Mouse (Mus musculus): Measurements from ENCODE around the gene Nfib. TPM values are rescaled to one million over a fixed set of nuclear protein-coding genes. Genes with fewer than 3 reads are reported as not detected.

Gene Nfib
- total and polyA plus RNA-seq, 3 experiments: 0.16 TPM; not detected in 2

- Histone ChIP-seq H3K36me3 (replicated peaks) (no peaks in the 10 kb centered on the region), H3K4me1 (ENCODE audit: insufficient read depth, low read depth, low read length) (no peaks in the 10 kb centered on the region), H3K4me3 (ENCODE audit: low read depth, low read length) (no peak overlapping the region), H3K9me3 (replicated peaks) (peaks cover 19% of the 10 kb centered on the region), H3K27me3 (ENCODE audit: insufficient read depth, low read length) (no peaks in the 10 kb centered on the region)
- TF ChIP-seq CTCF (IDR thresholded peaks at IDR 0.05; ENCODE audit: low read depth, low read length) (no peak), POLR2AphosphoS5 (IDR thresholded peaks at IDR 0.05; ENCODE audit: insufficient replicate concordance, low read depth, low read length) (no peak)
- ATAC-seq (ENCODE audit: extremely low read depth, insufficient number of reproducible peaks, low FRiP score, poor library complexity, severe bottlenecking) (no peak), DNase-seq (ENCODE audit: low spot score) (no peak)
Observed at GRCm38 (mm10) chr4:82586637-82587036, 118.9 kb downstream of the Nfib start.

DNA sequence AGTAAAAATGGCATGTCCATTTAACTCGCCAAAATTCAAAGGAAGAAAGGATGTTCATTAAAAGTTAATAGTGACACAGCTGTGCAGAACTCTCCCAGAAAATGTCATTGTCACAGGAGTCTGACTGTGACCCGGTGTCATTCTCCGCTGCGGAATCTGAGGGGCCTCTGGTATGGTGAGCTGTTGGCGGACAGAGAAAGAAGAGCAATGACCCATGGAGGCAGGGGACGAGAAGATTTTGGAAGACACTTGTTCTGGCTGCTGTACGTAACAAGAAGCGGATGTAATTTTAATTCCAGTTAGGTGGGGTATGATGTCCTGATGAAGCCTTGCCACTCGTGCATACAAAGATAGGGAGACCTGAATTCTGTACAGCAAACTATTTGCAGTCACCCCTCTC lies 120.0 kb downstream of the Nfib start:
- H3K27me3 ChIP-seq (ENCODE audit: insufficient read depth, low read length): no peaks in the 10 kb centered on the region
- TF ChIP-seq POLR2AphosphoS5 (IDR thresholded peaks at IDR 0.05; ENCODE audit: insufficient replicate concordance, low read depth, low read length) (no peak), GATA1 (IDR thresholded peaks at IDR 0.05; ENCODE audit: borderline replicate concordance, low read length) (no peak), GATA2 (IDR thresholded peaks at IDR 0.05; ENCODE audit: borderline replicate concordance, low read depth, low read length) (no peak), CTCF (IDR thresholded peaks at IDR 0.05; ENCODE audit: low read depth, low read length) (no peak), TAL1 (conservative IDR thresholded peaks at IDR 0.05; ENCODE audit: low read depth, low read length) (no peak)
- no peak overlapping the region for H3K4me3 ChIP-seq (ENCODE audit: low read depth, low read length)
- H3K36me3 ChIP-seq (replicated peaks): no peaks in the 10 kb centered on the region
- H3K4me1 ChIP-seq (ENCODE audit: insufficient read depth, low read depth, low read length): no peaks in the 10 kb centered on the region
- ATAC-seq (ENCODE audit: extremely low read depth, insufficient number of reproducible peaks, low FRiP score, poor library complexity, severe bottlenecking): no peak
- DNase-seq (ENCODE audit: low spot score): no peak
- peaks cover 15% of the 10 kb centered on the region for H3K9me3 ChIP-seq (replicated peaks)

GRCm38 (mm10) chr4:82585056-82585455 lies 120.5 kb downstream of the Nfib start:
- Histone ChIP-seq H3K9me3 (replicated peaks) (peaks cover 16% of the 10 kb centered on the region), H3K27me3 (ENCODE audit: insufficient read depth, low read length) (no peaks in the 10 kb centered on the region), H3K36me3 (replicated peaks) (no peaks in the 10 kb centered on the region), H3K4me1 (ENCODE audit: insufficient read depth, low read depth, low read length) (no peaks in the 10 kb centered on the region), H3K4me3 (ENCODE audit: low read depth, low read length) (no peak overlapping the region)
- DNase-seq (ENCODE audit: low spot score): no peak
- TF ChIP-seq GATA1 (IDR thresholded peaks at IDR 0.05; ENCODE audit: borderline replicate concordance, low read length): no peak
- TF ChIP-seq POLR2AphosphoS5 (IDR thresholded peaks at IDR 0.05; ENCODE audit: insufficient replicate concordance, low read depth, low read length): no peak
- no peak for TF ChIP-seq CTCF (IDR thresholded peaks at IDR 0.05; ENCODE audit: low read depth, low read length)
- no peak for TF ChIP-seq GATA2 (IDR thresholded peaks at IDR 0.05; ENCODE audit: borderline replicate concordance, low read depth, low read length)
- no peak for TF ChIP-seq TAL1 (conservative IDR thresholded peaks at IDR 0.05; ENCODE audit: low read depth, low read length)
- no peak for ATAC-seq (ENCODE audit: extremely low read depth, insufficient number of reproducible peaks, low FRiP score, poor library complexity, severe bottlenecking)

DNA sequence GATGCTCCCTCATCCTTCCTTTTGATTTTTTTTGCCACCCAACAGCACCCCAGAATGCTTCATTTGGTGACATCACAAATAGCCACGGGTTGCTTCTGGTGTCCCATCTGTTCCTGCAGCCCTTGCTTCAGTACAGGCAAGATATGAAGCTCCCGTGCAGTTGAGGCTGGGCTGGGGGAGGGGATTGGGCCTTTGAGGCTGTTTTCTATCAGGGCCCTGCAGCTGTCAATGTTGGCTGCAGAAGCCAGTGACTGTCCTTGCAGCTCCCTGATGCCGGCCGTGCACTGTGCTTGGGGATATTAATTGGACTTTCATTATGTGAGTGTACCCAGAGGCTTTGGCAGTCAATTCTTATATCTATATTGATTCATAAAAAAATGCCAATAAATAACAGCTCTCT lies 121.0 kb downstream of the Nfib start:
- H3K4me3 ChIP-seq (ENCODE audit: low read depth, low read length): no peak overlapping the region
- no peaks in the 10 kb centered on the region for H3K4me1 ChIP-seq (ENCODE audit: insufficient read depth, low read depth, low read length)
- no peaks in the 10 kb centered on the region for H3K36me3 ChIP-seq (replicated peaks)
- DNase-seq (ENCODE audit: low spot score): no peak
- no peak for ATAC-seq (ENCODE audit: extremely low read depth, insufficient number of reproducible peaks, low FRiP score, poor library complexity, severe bottlenecking)
- TF ChIP-seq POLR2AphosphoS5 (IDR thresholded peaks at IDR 0.05; ENCODE audit: insufficient replicate concordance, low read depth, low read length) (no peak), CTCF (IDR thresholded peaks at IDR 0.05; ENCODE audit: low read depth, low read length) (no peak), TAL1 (conservative IDR thresholded peaks at IDR 0.05; ENCODE audit: low read depth, low read length) (no peak), GATA1 (IDR thresholded peaks at IDR 0.05; ENCODE audit: borderline replicate concordance, low read length) (no peak), GATA2 (IDR thresholded peaks at IDR 0.05; ENCODE audit: borderline replicate concordance, low read depth, low read length) (no peak)
- peaks cover 19% of the 10 kb centered on the region for H3K9me3 ChIP-seq (replicated peaks)
- H3K27me3 ChIP-seq (ENCODE audit: insufficient read depth, low read length): no peaks in the 10 kb centered on the region

- H3K4me1 ChIP-seq (ENCODE audit: insufficient read depth, low read depth, low read length): no peaks in the 10 kb centered on the region
- no peak for DNase-seq (ENCODE audit: low spot score)
- peaks cover 18% of the 10 kb centered on the region for H3K9me3 ChIP-seq (replicated peaks)
- no peaks in the 10 kb centered on the region for H3K27me3 ChIP-seq (ENCODE audit: insufficient read depth, low read length)
- TF ChIP-seq POLR2AphosphoS5 (IDR thresholded peaks at IDR 0.05; ENCODE audit: insufficient replicate concordance, low read depth, low read length) (no peak), GATA1 (IDR thresholded peaks at IDR 0.05; ENCODE audit: borderline replicate concordance, low read length) (no peak), TAL1 (conservative IDR thresholded peaks at IDR 0.05; ENCODE audit: low read depth, low read length) (no peak), CTCF (IDR thresholded peaks at IDR 0.05; ENCODE audit: low read depth, low read length) (no peak), GATA2 (IDR thresholded peaks at IDR 0.05; ENCODE audit: borderline replicate concordance, low read depth, low read length) (no peak)
- no peak for ATAC-seq (ENCODE audit: extremely low read depth, insufficient number of reproducible peaks, low FRiP score, poor library complexity, severe bottlenecking)
- H3K4me3 ChIP-seq (ENCODE audit: low read depth, low read length): no peak overlapping the region
- no peaks in the 10 kb centered on the region for H3K36me3 ChIP-seq (replicated peaks)
Observed at GRCm38 (mm10) chr4:82573291-82573605, 132.3 kb downstream of the Nfib start.

DNA sequence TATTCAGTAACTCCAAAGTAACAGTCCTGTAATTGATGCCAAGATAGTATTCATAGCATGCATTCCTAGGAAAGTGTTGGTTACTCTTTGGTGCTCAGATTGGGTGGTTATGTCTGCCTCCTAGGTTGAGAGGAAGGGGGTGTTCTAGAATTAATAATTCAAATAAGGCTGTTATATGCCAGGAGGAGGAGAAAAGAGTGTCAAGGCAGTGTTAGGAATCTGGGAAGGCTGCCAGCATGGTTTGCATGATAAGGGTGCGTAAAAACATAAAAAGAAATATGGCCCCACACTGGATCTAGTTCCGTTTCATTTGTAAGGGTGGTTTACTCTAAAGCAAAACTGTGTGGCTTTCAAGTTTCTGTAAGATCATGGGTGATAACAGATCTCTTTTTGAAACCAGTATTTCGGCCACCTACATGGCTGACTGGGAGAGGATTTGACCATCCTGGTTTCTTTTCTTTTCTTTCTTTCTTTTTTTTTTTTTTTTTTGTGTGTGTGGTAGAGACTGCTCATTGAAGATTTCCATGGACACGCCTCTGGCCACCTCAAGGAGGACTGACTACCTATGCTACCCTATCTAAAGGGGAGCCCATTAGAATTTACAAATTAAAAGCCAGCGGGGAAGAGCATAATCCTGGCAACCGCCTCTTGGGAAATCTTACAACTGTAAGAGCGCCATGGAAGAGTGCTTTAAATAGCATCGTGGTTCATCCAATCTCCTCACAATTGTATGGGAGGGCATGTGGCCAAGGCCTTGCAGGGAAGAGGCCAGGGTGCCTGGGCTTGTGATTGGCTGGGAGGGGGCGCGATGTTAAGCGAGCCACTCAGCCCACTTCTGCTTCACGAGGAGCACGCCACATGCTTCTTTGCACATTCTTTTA lies 132.9 kb downstream of the Nfib start:
- Histone ChIP-seq H3K4me3 (ENCODE audit: low read depth, low read length) (no peak overlapping the region), H3K36me3 (replicated peaks) (no peaks in the 10 kb centered on the region), H3K9me3 (replicated peaks) (peaks cover 18% of the 10 kb centered on the region), H3K27me3 (ENCODE audit: insufficient read depth, low read length) (no peaks in the 10 kb centered on the region), H3K4me1 (ENCODE audit: insufficient read depth, low read depth, low read length) (no peaks in the 10 kb centered on the region)
- TF ChIP-seq CTCF (IDR thresholded peaks at IDR 0.05; ENCODE audit: low read depth, low read length): no peak
- TF ChIP-seq TAL1 (conservative IDR thresholded peaks at IDR 0.05; ENCODE audit: low read depth, low read length): no peak
- TF ChIP-seq GATA2 (IDR thresholded peaks at IDR 0.05; ENCODE audit: borderline replicate concordance, low read depth, low read length): no peak
- TF ChIP-seq GATA1 (IDR thresholded peaks at IDR 0.05; ENCODE audit: borderline replicate concordance, low read length): no peak
- no peak for TF ChIP-seq POLR2AphosphoS5 (IDR thresholded peaks at IDR 0.05; ENCODE audit: insufficient replicate concordance, low read depth, low read length)
- DNase-seq (ENCODE audit: low spot score) (no peak), ATAC-seq (ENCODE audit: extremely low read depth, insufficient number of reproducible peaks, low FRiP score, poor library complexity, severe bottlenecking) (no peak)

Measured in G1E (cell line).